Comparison of ENCODE assay signal across 8 mouse cellular contexts in genomic region chr14:75284193-75284915, GRCm38 (mm10). TPM values are rescaled to one million over a fixed set of nuclear protein-coding genes. Genes with fewer than 3 reads are reported as not detected.
DNase-seq lines count a peak whose midpoint lies in the region; ATAC-seq and TF ChIP-seq lines count a peak whose summit lies in the region.

Gene Zc3h13 (plus strand): TSS chr14:75284373.

- peak within 1 kb of the TSS; percentile 98 for H3K4me3 ChIP-seq in G1E (ENCODE audit: low read depth, low read length)
- peak within 1 kb of the TSS; percentile 98 for H3K4me3 ChIP-seq in forebrain, embryonic 16.5 days (replicated peaks; ENCODE audit: low read length)
- H3K4me3 ChIP-seq in layer of hippocampus, adult 2 months: peak within 1 kb of the TSS; percentile 90
- H3K4me3 ChIP-seq in lung, embryonic 14.5 days (ENCODE audit: low read depth, low read length): peak within 1 kb of the TSS; percentile 98
- H3K4me3 ChIP-seq in olfactory bulb, adult 2 months (ENCODE audit: insufficient read depth, low read depth, low read length): peak within 1 kb of the TSS; percentile 92
- peak within 1 kb of the TSS; percentile 86 for H3K4me3 ChIP-seq in thymus, adult 2 months (ENCODE audit: control insufficient read depth, insufficient read depth, low read length)

- no peak for TF ChIP-seq CTCF in G1E (IDR thresholded peaks at IDR 0.05; ENCODE audit: low read depth, low read length)
- TF ChIP-seq CTCF in layer of hippocampus, adult 2 months (conservative IDR thresholded peaks at IDR 0.05): peak; percentile 25
- TF ChIP-seq CTCF in lung, embryonic 14.5 days (IDR thresholded peaks at IDR 0.05; ENCODE audit: low read depth): 0 out of 2 replicates have a peak, but pooled peaks have one; percentile 20
- 0 out of 2 replicates have a peak, but pooled peaks have one; percentile 2 for TF ChIP-seq CTCF in olfactory bulb, adult 2 months (IDR thresholded peaks at IDR 0.05; ENCODE audit: insufficient read depth, low read depth, low read length)
- TF ChIP-seq CTCF in thymus, adult 2 months (IDR thresholded peaks at IDR 0.05; ENCODE audit: borderline replicate concordance, control insufficient read depth, extremely low read depth, insufficient read depth, low read length, poor library complexity): peak; percentile 58; the same call in 1 of the 2 replicates

- H3K4me1 ChIP-seq in G1E (ENCODE audit: insufficient read depth, low read depth, low read length): peaks cover 12% of the 10 kb centered on the region
- peaks cover 24% of the 10 kb centered on the region for H3K4me1 ChIP-seq in forebrain, embryonic 16.5 days (replicated peaks; ENCODE audit: control insufficient read depth, insufficient read depth, low read length)
- peaks cover 4% of the 10 kb centered on the region; the same call in 1 of the 2 replicates for H3K4me1 ChIP-seq in lung, embryonic 14.5 days (ENCODE audit: insufficient read depth)
- peaks cover 4% of the 10 kb centered on the region for H3K4me1 ChIP-seq in olfactory bulb, adult 2 months (ENCODE audit: control insufficient read depth, insufficient read depth, low read length)
- H3K4me1 ChIP-seq in thymus, adult 2 months (replicated peaks; ENCODE audit: control insufficient read depth, insufficient read depth, low read length): peaks cover 2% of the 10 kb centered on the region; the same call in 1 of the 2 replicates

- H3K9me3 ChIP-seq in G1E (replicated peaks): no peaks in the 10 kb centered on the region
- no peaks in the 10 kb centered on the region for H3K9me3 ChIP-seq in forebrain, embryonic 16.5 days (ENCODE audit: control insufficient read depth, low read length)
- no peaks in the 10 kb centered on the region for H3K9me3 ChIP-seq in lung, embryonic 14.5 days (ENCODE audit: low read depth, low read length)

- peaks cover 5% of the 10 kb centered on the region for H3K36me3 ChIP-seq in G1E (replicated peaks)
- no peaks in the 10 kb centered on the region for H3K36me3 ChIP-seq in forebrain, embryonic 16.5 days (ENCODE audit: control insufficient read depth, insufficient read depth)
- no peaks in the 10 kb centered on the region for H3K36me3 ChIP-seq in lung, embryonic 14.5 days (ENCODE audit: insufficient read depth)
- H3K36me3 ChIP-seq in thymus, adult 2 months (ENCODE audit: control insufficient read depth, insufficient read depth, low read length): no peaks in the 10 kb centered on the region

- peak within 1 kb of the TSS; percentile 96 for H3K4me2 ChIP-seq in forebrain, embryonic 16.5 days (ENCODE audit: low read length)
- peak within 1 kb of the TSS; percentile 91 for H3K4me2 ChIP-seq in lung, embryonic 14.5 days

- H3K9ac ChIP-seq in forebrain, embryonic 16.5 days (replicated peaks; ENCODE audit: low read depth, low read length): peak within 1 kb of the TSS; percentile 86
- H3K9ac ChIP-seq in lung, embryonic 14.5 days: peak within 1 kb of the TSS; percentile 90

- TF ChIP-seq POLR2A in olfactory bulb, adult 2 months (IDR thresholded peaks at IDR 0.05; ENCODE audit: insufficient read depth, low read depth, low read length): peak; percentile 94
- peak; percentile 77 for TF ChIP-seq POLR2A in thymus, adult 2 months (IDR thresholded peaks at IDR 0.05; ENCODE audit: control insufficient read depth, extremely low read depth, insufficient read depth, low read length, poor library complexity)

- ATAC-seq in G1E (ENCODE audit: extremely low read depth, insufficient number of reproducible peaks, low FRiP score, poor library complexity, severe bottlenecking): peak; percentile 92
- peak; percentile 97 for ATAC-seq in forebrain, embryonic 16.5 days
- peak; percentile 99 for ATAC-seq in lung, embryonic 14.5 days (ENCODE audit: insufficient read depth)

- intact Hi-C loops in heart, postnatal 36 days (cut with DNase I): loop anchor here (10.0 kb wide), 1 partner anchor 470 kb away; the partner anchor contains the start of gene Cog3

- H3K27ac ChIP-seq in forebrain, embryonic 16.5 days (ENCODE audit: low read length): peak within 1 kb of the TSS; percentile 86
- peak within 1 kb of the TSS; percentile 97 for H3K27ac ChIP-seq in layer of hippocampus, adult 2 months
- peak within 1 kb of the TSS; percentile 87 for H3K27ac ChIP-seq in lung, embryonic 14.5 days (ENCODE audit: low read depth)
- peak within 1 kb of the TSS; percentile 52 for H3K27ac ChIP-seq in olfactory bulb, adult 2 months (ENCODE audit: insufficient read depth, low read depth, low read length)
- H3K27ac ChIP-seq in thymus, adult 2 months (ENCODE audit: control insufficient read depth, insufficient read depth, low read length): no peak within 1 kb of the TSS

- WGBS in forebrain, embryonic 16.5 days: under 1% methylated on average over 61 of the region's 61 CpGs
- under 1% methylated on average over 61 of the region's 61 CpGs for WGBS in lung, embryonic 14.5 days
- WGBS in olfactory bulb, adult 2 months: under 1% methylated on average over 61 of the region's 61 CpGs
- WGBS in thymus, adult 2 months: under 1% methylated on average over 61 of the region's 61 CpGs

- DNase-seq in G1E (ENCODE audit: low spot score): peak; percentile 76
- peak; percentile 93 to 96 for DNase-seq in cerebellum, adult 18-20 months
- peak; percentile 99 for DNase-seq in heart, postnatal 36 days
- peak; percentile 95 to 98 for DNase-seq in layer of hippocampus, adult 2 months (ENCODE audit: low spot score in 2 of 2)
- peak; percentile 95 for DNase-seq in lung, embryonic 14.5 days
- DNase-seq in thymus, adult 2 months: peak; percentile 95

- peaks cover 1% of the 10 kb centered on the region; the same call in 1 of the 2 replicates for H3K27me3 ChIP-seq in G1E (ENCODE audit: insufficient read depth, low read length)
- no peaks in the 10 kb centered on the region for H3K27me3 ChIP-seq in forebrain, embryonic 16.5 days (replicated peaks; ENCODE audit: control insufficient read depth, insufficient read depth, low read length)
- no peaks in the 10 kb centered on the region for H3K27me3 ChIP-seq in lung, embryonic 14.5 days (ENCODE audit: insufficient read depth, low read length)
- no peaks in the 10 kb centered on the region for H3K27me3 ChIP-seq in thymus, adult 2 months (ENCODE audit: control insufficient read depth, insufficient read depth, low read length)

RNA-seq across cellular contexts. Expression of gene Zc3h13, which starts in this region (rescaled TPM):
- 29.1 and 47.4 TPM in 2 replicates for total RNA-seq in G1E (2014; fragmentation: Nextera tagmentation)
- 17.3 TPM in 2 replicates for total RNA-seq in G1E (2017)
- polyA plus RNA-seq in G1E (2012): 18.2 and 22.4 TPM in 2 replicates
- 53.4 and 54.7 TPM in 2 replicates for polyA plus RNA-seq in forebrain, embryonic 16.5 days (2015; fragmentation: Nextera tagmentation; extraction: Ambion mirVana)
- total RNA-seq in heart, postnatal 36 days (2021): 10 to 100 TPM; 24.9 to 27.7 TPM
- 10 to 100 TPM; 60.0 to 67.2 TPM for total RNA-seq in layer of hippocampus, adult 2 months (2021)
- polyA plus RNA-seq in lung, embryonic 14.5 days (2014; fragmentation: Nextera tagmentation; extraction: Ambion mirVana): 30.2 and 31.6 TPM in 2 replicates
- polyA plus RNA-seq in olfactory bulb, adult 2 months (2012; ENCODE audit: insufficient read depth, insufficient read length, low replicate concordance, missing spikeins): 82.1 and 1,060 TPM in 2 replicates
- 12.5 and 12.8 TPM in 2 replicates for polyA plus RNA-seq in thymus, adult 2 months (2012; rRNA removed)
